Mouse (Mus musculus): Measurements from ENCODE around the gene Mettl8. TPM values are rescaled to one million over a fixed set of nuclear protein-coding genes. Genes with fewer than 3 reads are reported as not detected.
A peak's percentile ranks its signal among the peaks of the same experiment; 100 is the strongest.

The Mettl8 gene
- polyA plus RNA-seq, 1 experiment: 6.6 TPM

GRCm38 (mm10) chr2:70932965-70933364, 122.4 kb downstream of the Mettl8 start:
- Histone ChIP-seq H3K4me3 (ENCODE audit: insufficient read depth, low read depth, low read length) (no peak overlapping the region), H3K4me1 (ENCODE audit: control insufficient read depth, insufficient read depth, low read length) (no peaks in the 10 kb centered on the region), H3K27ac (ENCODE audit: insufficient read depth, low read depth, low read length) (no peak overlapping the region), H3K36me3 (ENCODE audit: control insufficient read depth, insufficient read depth, low read length) (no peaks in the 10 kb centered on the region), H3K27me3 (replicated peaks; ENCODE audit: control insufficient read depth, insufficient read depth, low read length) (no peaks in the 10 kb centered on the region)
- no peak for TF ChIP-seq CTCF (conservative IDR thresholded peaks at IDR 0.05; ENCODE audit: insufficient read depth, insufficient read length, low read depth, low read length)
- TF ChIP-seq POLR2A (IDR thresholded peaks at IDR 0.05; ENCODE audit: low read depth, low read length): no peak
- 87% methylated on average over 4 of the region's 4 CpGs for WGBS
- DNase-seq: no peak

DNA sequence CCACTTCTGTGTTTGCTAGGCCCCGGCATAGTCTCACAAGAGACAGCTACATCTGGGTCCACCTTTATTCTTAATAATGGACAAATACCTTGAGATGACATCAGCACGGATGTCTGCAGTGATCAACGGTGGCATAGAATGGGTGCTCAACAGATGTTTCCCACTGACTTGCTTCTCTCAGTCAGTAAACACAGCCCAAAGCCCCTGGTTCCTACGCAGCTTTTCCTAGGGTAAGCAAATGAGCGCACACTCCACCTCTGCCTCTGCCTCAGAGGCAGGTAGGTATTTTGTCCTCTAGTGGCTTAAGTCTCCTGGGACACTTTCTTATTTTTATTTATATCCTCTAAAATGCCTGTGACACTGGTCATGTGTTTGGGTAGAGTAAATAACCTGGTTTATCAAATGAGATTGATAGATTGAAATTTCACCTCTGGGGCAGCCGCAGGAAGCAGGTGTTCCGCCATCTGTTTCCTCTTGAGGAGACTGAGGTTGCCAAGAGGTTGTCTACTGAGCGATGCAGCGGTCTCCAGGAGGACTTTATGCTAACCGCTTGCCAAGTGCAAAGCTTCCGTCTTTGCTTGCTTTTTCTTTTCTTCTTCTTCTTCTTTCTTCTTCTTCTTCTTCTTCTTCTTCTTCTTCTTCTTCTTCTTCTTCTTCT, 124.6 kb downstream of the Mettl8 start:
- peak; percentile 43 for DNase-seq
- no peaks in the 10 kb centered on the region for H3K27me3 ChIP-seq (replicated peaks; ENCODE audit: control insufficient read depth, insufficient read depth, low read length)
- no peak overlapping the region for H3K27ac ChIP-seq (ENCODE audit: insufficient read depth, low read depth, low read length)
- no peaks in the 10 kb centered on the region for H3K4me1 ChIP-seq (ENCODE audit: control insufficient read depth, insufficient read depth, low read length)
- TF ChIP-seq POLR2A (IDR thresholded peaks at IDR 0.05; ENCODE audit: low read depth, low read length): no peak
- whole genome bisulfite sequencing: 71% methylated on average over 11 of the region's 11 CpGs
- H3K4me3 ChIP-seq (ENCODE audit: insufficient read depth, low read depth, low read length): no peak overlapping the region
- no peaks in the 10 kb centered on the region for H3K36me3 ChIP-seq (ENCODE audit: control insufficient read depth, insufficient read depth, low read length)

- no peak for TF ChIP-seq POLR2A (IDR thresholded peaks at IDR 0.05; ENCODE audit: low read depth, low read length)
- DNase-seq: no peak
- Histone ChIP-seq H3K36me3 (ENCODE audit: control insufficient read depth, insufficient read depth, low read length) (no peaks in the 10 kb centered on the region), H3K4me3 (ENCODE audit: insufficient read depth, low read depth, low read length) (no peak overlapping the region), H3K27me3 (replicated peaks; ENCODE audit: control insufficient read depth, insufficient read depth, low read length) (no peaks in the 10 kb centered on the region), H3K27ac (ENCODE audit: insufficient read depth, low read depth, low read length) (no peak overlapping the region), H3K4me1 (ENCODE audit: control insufficient read depth, insufficient read depth, low read length) (no peaks in the 10 kb centered on the region)
- 90% methylated on average over 11 of the region's 11 CpGs for WGBS
These were observed 125.7 kb downstream of the Mettl8 start for GRCm38 (mm10) chr2:70929714-70930113.

DNA sequence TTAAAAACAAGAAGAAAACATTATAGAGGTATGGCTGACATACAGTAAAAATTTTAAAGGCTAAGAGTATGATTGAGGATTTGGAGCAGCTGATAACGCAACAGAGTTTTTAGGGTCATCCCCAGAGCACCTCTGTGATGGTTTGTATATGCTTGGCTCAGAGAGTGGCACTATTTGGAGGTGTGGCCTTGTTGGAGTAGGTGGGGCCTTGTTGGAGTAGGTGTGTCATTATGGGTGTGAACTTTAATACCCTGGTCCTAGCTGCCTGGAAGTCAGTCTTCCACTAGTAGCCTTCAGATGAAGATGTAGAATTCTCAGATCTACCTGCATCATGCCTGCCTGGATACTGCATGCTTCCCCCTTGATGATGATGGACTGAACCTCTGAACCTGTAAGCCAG, 131.3 kb downstream of the Mettl8 start:
- no peak overlapping the region for H3K27ac ChIP-seq (ENCODE audit: insufficient read depth, low read depth, low read length)
- WGBS: 93% methylated on average over 1 of the region's 1 CpGs
- H3K36me3 ChIP-seq (ENCODE audit: control insufficient read depth, insufficient read depth, low read length): no peaks in the 10 kb centered on the region
- no peak for TF ChIP-seq POLR2A (IDR thresholded peaks at IDR 0.05; ENCODE audit: low read depth, low read length)
- no peak for TF ChIP-seq CTCF (conservative IDR thresholded peaks at IDR 0.05; ENCODE audit: insufficient read depth, insufficient read length, low read depth, low read length)
- DNase-seq: no peak
- H3K27me3 ChIP-seq (replicated peaks; ENCODE audit: control insufficient read depth, insufficient read depth, low read length): no peaks in the 10 kb centered on the region
- H3K4me1 ChIP-seq (ENCODE audit: control insufficient read depth, insufficient read depth, low read length): no peaks in the 10 kb centered on the region
- H3K4me3 ChIP-seq (ENCODE audit: insufficient read depth, low read depth, low read length): no peak overlapping the region

GRCm38 (mm10) chr2:70922814-70923213, 132.6 kb downstream of the Mettl8 start:
- no peak overlapping the region for H3K27ac ChIP-seq (ENCODE audit: insufficient read depth, low read depth, low read length)
- H3K4me3 ChIP-seq (ENCODE audit: insufficient read depth, low read depth, low read length): no peak overlapping the region
- no peaks in the 10 kb centered on the region for H3K36me3 ChIP-seq (ENCODE audit: control insufficient read depth, insufficient read depth, low read length)
- no peak for DNase-seq
- H3K4me1 ChIP-seq (ENCODE audit: control insufficient read depth, insufficient read depth, low read length): no peaks in the 10 kb centered on the region
- H3K27me3 ChIP-seq (replicated peaks; ENCODE audit: control insufficient read depth, insufficient read depth, low read length): no peaks in the 10 kb centered on the region
- TF ChIP-seq POLR2A (IDR thresholded peaks at IDR 0.05; ENCODE audit: low read depth, low read length) (no peak), CTCF (conservative IDR thresholded peaks at IDR 0.05; ENCODE audit: insufficient read depth, insufficient read length, low read depth, low read length) (no peak)
- 80% methylated on average over 6 of the region's 6 CpGs for WGBS

- no peak for DNase-seq
- Histone ChIP-seq H3K27ac (ENCODE audit: insufficient read depth, low read depth, low read length) (no peak overlapping the region), H3K27me3 (replicated peaks; ENCODE audit: control insufficient read depth, insufficient read depth, low read length) (no peaks in the 10 kb centered on the region), H3K4me1 (ENCODE audit: control insufficient read depth, insufficient read depth, low read length) (no peaks in the 10 kb centered on the region), H3K36me3 (ENCODE audit: control insufficient read depth, insufficient read depth, low read length) (no peaks in the 10 kb centered on the region), H3K4me3 (ENCODE audit: insufficient read depth, low read depth, low read length) (no peak overlapping the region)
- 66% methylated on average over 8 of the region's 8 CpGs for WGBS
- no peak for TF ChIP-seq POLR2A (IDR thresholded peaks at IDR 0.05; ENCODE audit: low read depth, low read length)
These were observed 134.3 kb downstream of the Mettl8 start for GRCm38 (mm10) chr2:70920937-70921596.

- Histone ChIP-seq H3K27ac (ENCODE audit: insufficient read depth, low read depth, low read length) (no peak overlapping the region), H3K36me3 (ENCODE audit: control insufficient read depth, insufficient read depth, low read length) (no peaks in the 10 kb centered on the region), H3K4me1 (ENCODE audit: control insufficient read depth, insufficient read depth, low read length) (no peaks in the 10 kb centered on the region), H3K27me3 (replicated peaks; ENCODE audit: control insufficient read depth, insufficient read depth, low read length) (no peaks in the 10 kb centered on the region), H3K4me3 (ENCODE audit: insufficient read depth, low read depth, low read length) (no peak overlapping the region)
- no peak for TF ChIP-seq CTCF (conservative IDR thresholded peaks at IDR 0.05; ENCODE audit: insufficient read depth, insufficient read length, low read depth, low read length)
- TF ChIP-seq POLR2A (IDR thresholded peaks at IDR 0.05; ENCODE audit: low read depth, low read length): no peak
- no peak for DNase-seq
- 70% methylated on average over 2 of the region's 2 CpGs for WGBS
These were observed 135.4 kb downstream of the Mettl8 start for GRCm38 (mm10) chr2:70919913-70920522.

All from kidney, adult 2 months (tissue).